Mouse (Mus musculus) erythroid progenitor cell, adult 5-6 weeks (primary cell): ENCODE measurements around the gene Pex26. TPM values are rescaled to one million over a fixed set of nuclear protein-coding genes. Genes with fewer than 3 reads are reported as not detected.

Experiments
- ATAC-seq: replicated peaks from 2 replicates; pipeline ENCODE4 v1.8.0; 2016; ENCODE audit warnings: moderate number of reproducible peaks, mild to moderate bottlenecking, moderate TSS enrichment, inconsistent platforms; ENCODE audit not compliant: poor library complexity, low FRiP score, severe bottlenecking
- total RNA-seq, 2 experiments: library from RNA; stranded (forward) in 1 of 2; stranded (reverse) in 1 of 2; fragments of 150-400 nt in 1 of 2; fragments of 186-747, 209-891 nt in 1 of 2; gene quantifications; 2 replicates each; pipeline versions ENCODE4 v1.2.3 to v1.2.4; 2015 to 2017; ENCODE audit warnings: low replicate concordance in 2 of 2

Pex26 gene
- total RNA-seq (2015; ENCODE audit: low replicate concordance) (0.36 and 1.3 TPM in 2 replicates), total RNA-seq (2017; ENCODE audit: low replicate concordance) (0.26 and 1.2 TPM in 2 replicates)

- ATAC-seq: peak; percentile 94
Observed at GRCm38 (mm10) chr6:121183414-121184173, at the start of gene Pex26. Pex26 (plus strand) TSS chr6:121183667.

DNA sequence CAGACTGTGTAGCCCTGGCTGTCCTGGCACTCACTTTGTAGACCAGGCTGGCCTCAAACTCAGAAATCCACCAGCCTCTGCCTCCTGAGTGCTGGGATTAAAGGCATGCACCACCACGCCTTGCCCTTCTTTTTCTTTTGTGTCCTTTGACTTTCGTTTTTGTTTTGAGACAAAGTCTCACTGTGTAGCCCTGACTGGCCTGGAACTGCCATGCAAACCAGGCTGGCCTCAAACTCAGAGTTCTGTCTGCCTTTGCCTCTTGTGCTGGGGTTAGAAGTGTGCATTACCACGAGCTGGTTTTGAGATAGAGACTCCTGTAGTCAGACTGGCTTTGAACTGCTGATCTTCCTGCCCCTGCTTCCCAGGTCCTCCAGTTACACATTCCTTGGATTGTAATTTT is 49.2 kb upstream of the Pex26 start:
- no peak for ATAC-seq

GRCm38 (mm10) chr6:121134884-121135283 is 48.6 kb upstream of the Pex26 start:
- no peak for ATAC-seq

- peak; percentile 54; the same call in 1 of the 2 replicates for ATAC-seq
Observed at GRCm38 (mm10) chr6:121137222-121137621, 46.2 kb upstream of the Pex26 start.

- no peak for ATAC-seq
Observed at GRCm38 (mm10) chr6:121138338-121139040, 45.0 kb upstream of the Pex26 start.

GRCm38 (mm10) chr6:121139271-121139670 is 44.2 kb upstream of the Pex26 start:
- ATAC-seq: no peak

- no peak for ATAC-seq
Observed at GRCm38 (mm10) chr6:121142298-121142697, 41.2 kb upstream of the Pex26 start.

DNA sequence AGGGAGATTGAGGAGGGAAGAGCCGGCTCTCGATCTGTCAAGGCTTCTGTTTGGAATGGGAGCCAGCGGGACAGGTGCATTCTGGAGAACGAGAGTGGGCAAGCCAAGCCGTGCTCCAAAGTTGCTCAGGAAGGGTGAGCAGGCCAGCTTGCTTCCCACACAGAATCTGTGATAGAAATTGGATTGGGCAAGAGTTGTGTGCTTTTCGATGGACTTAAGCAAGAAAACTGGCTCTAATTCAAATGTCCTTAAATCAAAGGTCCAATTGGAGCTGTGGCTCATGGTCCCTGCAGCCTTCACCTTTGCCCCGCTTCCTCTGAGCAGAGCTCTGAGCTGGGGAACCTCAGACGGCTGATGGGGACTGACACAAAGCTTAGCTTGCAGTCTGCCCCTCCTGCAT is 40.0 kb upstream of the Pex26 start:
- ATAC-seq: no peak

DNA sequence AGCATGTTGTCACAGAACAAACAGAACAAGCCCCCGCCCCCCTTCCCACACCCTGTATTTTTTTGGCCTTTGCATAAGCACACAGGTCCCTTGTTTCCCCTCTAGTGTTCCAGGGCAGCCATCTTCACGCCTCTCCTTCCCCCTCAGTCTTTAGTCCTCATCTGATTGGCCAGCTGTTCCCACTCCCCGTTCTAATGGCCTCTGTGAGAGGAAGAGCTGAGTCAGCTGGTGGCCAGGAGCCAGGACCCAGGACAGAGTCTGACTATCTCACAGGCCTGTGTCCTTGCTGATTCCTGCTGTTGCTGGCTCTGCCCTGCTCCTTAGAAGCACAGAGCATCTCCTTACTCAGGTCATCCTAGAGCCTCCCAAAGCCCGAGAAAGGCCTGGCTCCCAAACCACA is 39.4 kb upstream of the Pex26 start:
- ATAC-seq: no peak

DNA sequence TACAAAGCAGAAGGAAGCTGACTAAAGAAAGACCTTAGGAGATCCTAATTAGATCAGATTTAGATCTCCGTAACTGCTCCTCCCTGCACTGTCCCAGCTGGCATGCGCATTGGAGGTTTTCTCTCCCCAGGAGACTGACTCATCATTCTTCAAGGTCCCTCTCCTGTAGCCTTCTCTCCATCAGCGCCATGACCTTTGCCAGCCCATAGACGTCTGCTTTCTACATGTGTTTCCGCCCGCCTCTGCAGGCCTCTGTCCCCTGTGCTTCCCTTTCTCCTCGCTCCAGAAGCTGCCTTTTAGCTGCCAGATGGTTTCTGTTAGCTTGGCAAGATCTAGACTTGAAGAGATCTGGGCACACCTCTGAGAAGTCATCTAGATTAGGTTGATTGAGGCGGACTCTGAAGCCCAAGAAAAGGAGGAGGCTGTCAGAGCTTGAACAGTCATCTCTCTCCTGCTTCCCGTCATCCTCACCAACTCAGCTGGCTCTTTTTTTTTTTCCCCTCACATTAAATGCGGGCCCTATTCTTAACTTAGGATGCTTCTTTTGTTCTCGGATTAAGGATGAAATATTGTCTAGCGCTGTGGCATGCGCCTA is 38.4 kb upstream of the Pex26 start:
- ATAC-seq: no peak

DNA sequence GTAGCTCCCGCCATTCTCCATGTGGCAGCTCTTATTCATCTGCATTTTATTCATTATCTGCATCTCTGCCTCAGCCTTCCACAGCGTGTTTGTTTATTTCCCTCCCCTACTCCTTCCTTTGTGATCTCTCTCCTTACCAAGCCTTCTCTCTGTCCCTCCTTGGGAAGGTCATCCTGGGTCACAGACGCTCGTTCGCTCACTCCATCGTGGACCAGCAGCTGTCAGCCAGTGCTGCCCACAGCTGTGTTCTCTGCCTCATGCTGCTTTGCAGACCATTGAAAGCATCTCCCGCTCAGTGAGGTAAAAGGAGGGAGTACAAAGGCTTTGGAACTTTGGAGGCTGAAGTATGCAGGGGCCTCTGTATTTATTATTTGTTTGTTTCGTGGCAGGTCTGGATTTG is 37.6 kb upstream of the Pex26 start:
- ATAC-seq: no peak

- ATAC-seq: no peak
Observed at GRCm38 (mm10) chr6:121146798-121147197, 36.7 kb upstream of the Pex26 start.

- ATAC-seq: no peak
Observed at GRCm38 (mm10) chr6:121148360-121148759, 35.1 kb upstream of the Pex26 start.

- ATAC-seq: no peak
Observed at GRCm38 (mm10) chr6:121149420-121149819, 34.0 kb upstream of the Pex26 start.

DNA sequence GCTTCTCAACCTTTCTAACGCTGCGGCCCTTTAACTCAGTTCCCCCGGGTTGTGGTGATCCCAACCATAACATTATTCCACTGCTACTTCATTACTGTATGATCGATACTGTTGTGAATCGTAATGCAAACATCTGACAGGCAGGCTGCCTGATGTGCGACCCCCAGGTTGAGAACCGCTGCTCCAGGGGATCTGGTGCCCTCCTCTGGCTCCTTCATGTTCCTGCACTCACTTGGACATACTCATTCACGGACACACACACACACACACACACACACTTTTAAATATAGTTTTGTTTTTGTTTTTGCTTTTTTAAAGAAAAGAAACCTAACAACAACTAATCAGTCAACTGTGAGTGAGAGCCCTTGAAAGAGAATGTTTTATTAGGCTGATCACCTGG is 33.3 kb upstream of the Pex26 start:
- no peak for ATAC-seq

- ATAC-seq: no peak
Observed at GRCm38 (mm10) chr6:121151732-121152131, 31.7 kb upstream of the Pex26 start.

GRCm38 (mm10) chr6:121153177-121153576 is 30.3 kb upstream of the Pex26 start:
- ATAC-seq: no peak

GRCm38 (mm10) chr6:121154451-121155300 is 28.8 kb upstream of the Pex26 start:
- ATAC-seq: no peak

DNA sequence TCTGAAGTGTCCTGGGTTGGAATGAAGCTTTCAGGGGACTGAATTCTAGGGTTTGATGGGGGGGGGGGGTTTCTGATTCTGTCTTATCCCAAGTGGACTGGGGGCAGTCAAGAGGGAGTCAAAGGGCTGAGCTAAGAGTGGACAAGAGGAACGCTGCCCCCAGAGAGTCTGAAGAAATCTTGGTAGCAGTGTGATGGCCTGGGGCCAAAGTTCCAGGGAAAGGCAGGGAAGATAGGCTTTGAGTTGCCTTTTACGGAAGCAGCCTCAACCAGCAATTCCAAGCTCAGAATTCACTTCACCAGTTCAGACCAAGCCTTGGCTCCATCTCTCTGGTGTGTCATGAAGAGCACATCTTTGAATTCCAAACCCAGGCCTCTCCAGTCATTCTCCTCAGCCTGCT is 27.4 kb upstream of the Pex26 start:
- no peak for ATAC-seq

DNA sequence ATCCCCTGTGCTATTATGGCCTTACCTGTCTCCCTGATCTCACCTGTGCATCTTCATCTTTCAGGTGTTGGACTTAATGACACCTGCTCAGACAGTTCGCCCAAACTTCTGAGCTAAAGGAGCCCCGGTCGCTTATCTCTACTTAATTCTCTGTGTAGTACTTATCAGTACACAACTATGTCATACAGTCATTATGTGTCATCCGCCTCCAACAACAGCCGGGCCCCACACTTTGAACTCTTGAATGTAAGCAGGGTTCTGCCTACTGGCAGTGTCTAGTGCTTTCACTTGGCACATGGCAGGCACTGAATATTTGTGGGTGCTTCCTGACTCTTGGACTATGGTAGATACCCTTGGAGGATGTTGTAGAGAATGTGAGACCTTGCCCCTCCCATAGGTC is 23.9 kb upstream of the Pex26 start:
- ATAC-seq: no peak
